Mouse (Mus musculus) frontal cortex, postnatal 36 days (tissue): Measurements from ENCODE around the gene Med13l.

Experiments used
- DNase-seq, 2 experiments: peaks; one replicate each; pipeline ENCODE4 v3.0.0; 2022; ENCODE audit warnings: low spot score in 2 of 2

Med13l gene

GRCm38 (mm10) chr5:118556387-118556937 lies 4.0 kb upstream of the Med13l start:
- DNase-seq, result no peak

- no peak for DNase-seq
Observed at GRCm38 (mm10) chr5:118558841-118559240, 1.6 kb upstream of the Med13l start.

- peak; percentile 75 to 77 for DNase-seq
Observed at GRCm38 (mm10) chr5:118559584-118560384, 695 bp upstream of the Med13l start.

- peak; percentile 31 to 38 for DNase-seq
Observed at GRCm38 (mm10) chr5:118561086-118561987, 858 bp downstream of the Med13l start.

GRCm38 (mm10) chr5:118562206-118562605 lies 1.7 kb downstream of the Med13l start:
- no peak for DNase-seq

- DNase-seq, result no peak
Observed at GRCm38 (mm10) chr5:118563590-118563989, 3.1 kb downstream of the Med13l start.

- DNase-seq, result no peak
Observed at GRCm38 (mm10) chr5:118567395-118567794, 6.9 kb downstream of the Med13l start.

- no peak for DNase-seq
Observed at GRCm38 (mm10) chr5:118569017-118569416, 8.5 kb downstream of the Med13l start.

GRCm38 (mm10) chr5:118569606-118570580 lies 9.4 kb downstream of the Med13l start:
- DNase-seq, result no peak

- DNase-seq, result no peak
Observed at GRCm38 (mm10) chr5:118571504-118571903, 11.0 kb downstream of the Med13l start.

GRCm38 (mm10) chr5:118574236-118574635 lies 13.8 kb downstream of the Med13l start:
- DNase-seq, result no peak

- no peak for DNase-seq
Observed at GRCm38 (mm10) chr5:118574997-118575396, 14.5 kb downstream of the Med13l start.

GRCm38 (mm10) chr5:118575909-118576308 lies 15.4 kb downstream of the Med13l start:
- no peak for DNase-seq

GRCm38 (mm10) chr5:118576731-118577130 lies 16.3 kb downstream of the Med13l start:
- DNase-seq, result no peak

GRCm38 (mm10) chr5:118585355-118585754 lies 24.9 kb downstream of the Med13l start:
- DNase-seq, result no peak

GRCm38 (mm10) chr5:118586560-118586959 lies 26.1 kb downstream of the Med13l start:
- no peak for DNase-seq

- no peak for DNase-seq
Observed at GRCm38 (mm10) chr5:118588381-118588925, 28.0 kb downstream of the Med13l start.

GRCm38 (mm10) chr5:118589186-118589892 lies 28.9 kb downstream of the Med13l start:
- no peak for DNase-seq

GRCm38 (mm10) chr5:118590868-118591267 lies 30.4 kb downstream of the Med13l start:
- no peak for DNase-seq

GRCm38 (mm10) chr5:118591826-118592499 lies 31.5 kb downstream of the Med13l start:
- DNase-seq, result no peak
